Mouse (Mus musculus): ENCODE results near the gene Uba52.
A peak's percentile ranks its signal among the peaks of the same experiment; 100 is the strongest.
"Not testable (repeated sequence)": the region's sequence is repeated elsewhere in the genome, so short reads cannot be mapped to it uniquely, and the experiment has no call there.

Gene Uba52

GRCm38 (mm10) chr8:70530314-70530713 is 19.7 kb upstream of the Uba52 start:
- no peak for DNase-seq

- DNase-seq: no peak
These were observed 19.1 kb upstream of the Uba52 start for GRCm38 (mm10) chr8:70529741-70530161.

- DNase-seq: no peak
These were observed 18.7 kb upstream of the Uba52 start for GRCm38 (mm10) chr8:70529299-70529698.

GRCm38 (mm10) chr8:70528182-70528797 is 17.7 kb upstream of the Uba52 start:
- DNase-seq: no peak

- peak; percentile 97 for DNase-seq
These were observed 17.0 kb upstream of the Uba52 start, which contains the start of the genes Fkbp8 and Kxd1 for GRCm38 (mm10) chr8:70527512-70528181. TSS of gene Fkbp8 (plus strand) at chr8:70527724. TSS of gene Kxd1 (minus strand) at chr8:70527956.

- peak in 1 of 2 experiments; percentile 25 for DNase-seq
These were observed 16.5 kb upstream of the Uba52 start for GRCm38 (mm10) chr8:70527111-70527511.

GRCm38 (mm10) chr8:70522592-70523403 is 12.2 kb upstream of the Uba52 start:
- DNase-seq: peak; percentile 95 to 97

- DNase-seq: no peak
These were observed 9.0 kb upstream of the Uba52 start for GRCm38 (mm10) chr8:70519606-70520005.

GRCm38 (mm10) chr8:70519043-70519442 is 8.4 kb upstream of the Uba52 start:
- DNase-seq: no peak

- DNase-seq: no peak
These were observed 7.5 kb upstream of the Uba52 start for GRCm38 (mm10) chr8:70517940-70518643.

GRCm38 (mm10) chr8:70513441-70513840 is 2.8 kb upstream of the Uba52 start:
- peak in 1 of 2 experiments; percentile 58 for DNase-seq

GRCm38 (mm10) chr8:70512253-70512903 is 1.8 kb upstream of the Uba52 start:
- DNase-seq: no peak

- no peak for DNase-seq
These were observed 1.2 kb upstream of the Uba52 start for GRCm38 (mm10) chr8:70511770-70512169.

GRCm38 (mm10) chr8:70511174-70511573 is 573 bp upstream of the Uba52 start:
- DNase-seq: not testable (repeated sequence)

- no peak for DNase-seq
These were observed 1.2 kb downstream of the Uba52 start for GRCm38 (mm10) chr8:70509281-70509952.

- DNase-seq: no peak
These were observed 3.6 kb downstream of the Uba52 start for GRCm38 (mm10) chr8:70507027-70507393.

GRCm38 (mm10) chr8:70506328-70507026 is 4.1 kb downstream of the Uba52 start, which contains the start of gene Rex1bd:
TSS of gene Rex1bd (minus strand) at chr8:70506752.
- peak; percentile 96 to 97 for DNase-seq

GRCm38 (mm10) chr8:70505698-70506327 is 4.8 kb downstream of the Uba52 start:
- DNase-seq: no peak

GRCm38 (mm10) chr8:70504851-70505250 is 5.8 kb downstream of the Uba52 start:
- peak; percentile 69 to 84 for DNase-seq

GRCm38 (mm10) chr8:70504291-70504716 is 6.3 kb downstream of the Uba52 start:
- DNase-seq: peak; percentile 49 to 60

All from lung, adult 18-20 months (tissue).